Mouse (Mus musculus) megakaryocyte, embryonic 14.5 days (primary cell): ENCODE data around the gene Slc46a1. TPM values are rescaled to one million over a fixed set of nuclear protein-coding genes. Genes with fewer than 3 reads are reported as not detected.

Experiments used
- H3K27me3 ChIP-seq: replicated peaks from 2 replicates; pipeline ENCODE3; 2012; ENCODE audit warnings: inconsistent platforms
- H3K36me3 ChIP-seq: replicated peaks from 2 replicates; pipeline ENCODE3; 2012; ENCODE audit warnings: low read length, inconsistent platforms, mixed read lengths
- H3K4me1 ChIP-seq: 2 replicates; pipeline ENCODE4 v1.6.1; 2012; ENCODE audit warnings: inconsistent platforms
- H3K4me3 ChIP-seq: replicated peaks from 2 replicates; pipeline ENCODE3; 2012; ENCODE audit warnings: moderate library complexity, mild to moderate bottlenecking, inconsistent platforms
- H3K9me3 ChIP-seq: 2 replicates; pipeline ENCODE4 v1.6.1; 2012; ENCODE audit warnings: inconsistent platforms
- FLI1 ChIP-seq: IDR thresholded peaks from 2 replicates; pipeline ENCODE4 v1.6.1; 2012; ENCODE audit warnings: low read length, inconsistent platforms, mixed read lengths
- GATA1 ChIP-seq: IDR thresholded peaks from 3 replicates; pipeline ENCODE4 v1.6.1; 2012; ENCODE audit warnings: mixed read lengths, low read length, inconsistent platforms, borderline replicate concordance
- polyA plus RNA-seq: library from polyadenylated mRNA; stranded (reverse); fragments of >175 nt; gene quantifications from 2 replicates; pipeline ENCODE4 v1.2.3, GENCODE M21; 2012; ENCODE audit warnings: low replicate concordance; ENCODE audit not compliant: insufficient read depth

Slc46a1 gene
- polyA plus RNA-seq, 1 experiment, result 0.18 TPM

DNA sequence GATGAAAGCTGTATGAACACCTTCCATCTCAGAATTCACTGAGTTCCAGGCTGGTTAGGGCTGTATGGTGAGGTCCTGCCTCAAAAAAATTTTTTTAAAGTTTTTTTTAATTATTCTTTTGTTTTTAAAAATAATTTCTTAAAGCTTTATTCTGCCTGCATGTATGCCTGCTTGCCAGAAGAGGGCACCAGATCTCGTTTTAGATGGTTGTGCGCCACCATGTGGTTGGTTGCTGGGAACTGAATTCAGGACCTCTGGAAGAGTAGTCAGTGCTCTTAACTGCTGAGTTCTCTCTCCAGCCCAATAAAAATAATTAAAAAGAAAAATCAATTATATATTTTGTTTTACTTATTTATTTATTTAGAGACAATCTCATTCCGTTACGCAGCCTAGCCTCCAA lies 11.8 kb upstream of the Slc46a1 start:
- peaks cover 16% of the 10 kb centered on the region for H3K4me1 ChIP-seq
- peaks cover 39% of the 10 kb centered on the region for H3K27me3 ChIP-seq
- no peak overlapping the region for H3K4me3 ChIP-seq
- no peaks in the 10 kb centered on the region for H3K36me3 ChIP-seq
- TF ChIP-seq FLI1 (no peak), GATA1 (no peak)
- no peaks in the 10 kb centered on the region for H3K9me3 ChIP-seq

GRCm38 (mm10) chr11:78454276-78454675 lies 11.2 kb upstream of the Slc46a1 start:
- peak overlapping the region; percentile 5 for H3K4me3 ChIP-seq

GRCm38 (mm10) chr11:78455308-78455707 lies 10.2 kb upstream of the Slc46a1 start:
- H3K27me3 ChIP-seq, result peaks cover 35% of the 10 kb centered on the region
- H3K36me3 ChIP-seq, result no peaks in the 10 kb centered on the region
- TF ChIP-seq FLI1, result no peak
- TF ChIP-seq GATA1, result no peak
- no peak overlapping the region for H3K4me3 ChIP-seq
- H3K4me1 ChIP-seq, result peaks cover 13% of the 10 kb centered on the region
- no peaks in the 10 kb centered on the region for H3K9me3 ChIP-seq

More at GRCm38 (mm10) chr11:78454276-78454675, 11.2 kb upstream of the Slc46a1 start:
- no peaks in the 10 kb centered on the region for H3K9me3 ChIP-seq
- H3K36me3 ChIP-seq, result no peaks in the 10 kb centered on the region
- H3K4me1 ChIP-seq, result peaks cover 16% of the 10 kb centered on the region
- no peak for TF ChIP-seq FLI1
- TF ChIP-seq GATA1, result no peak
- H3K27me3 ChIP-seq, result peaks cover 41% of the 10 kb centered on the region

DNA sequence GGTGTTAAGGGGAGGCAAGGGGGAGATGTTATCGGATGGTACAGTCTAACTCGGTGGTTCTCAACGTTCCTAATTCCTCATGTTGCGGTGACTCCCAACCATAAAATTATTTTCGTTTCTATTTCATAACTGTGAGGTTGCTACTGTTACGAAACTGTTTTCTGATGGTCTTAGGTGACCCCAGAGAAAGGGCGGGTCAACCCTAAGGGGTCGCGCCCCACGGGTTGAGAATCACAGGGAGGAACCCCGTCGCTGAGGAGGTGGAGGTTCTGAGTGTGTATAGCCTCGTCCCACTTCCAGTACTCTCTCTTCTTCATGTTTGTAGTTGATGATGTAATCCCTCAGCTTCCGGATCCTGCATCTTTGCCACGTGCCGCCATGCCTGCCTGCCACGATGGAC lies 6.8 kb upstream of the Slc46a1 start:
- H3K4me3 ChIP-seq, result no peak overlapping the region
- H3K4me1 ChIP-seq, result peaks cover 17% of the 10 kb centered on the region
- H3K36me3 ChIP-seq, result no peaks in the 10 kb centered on the region
- H3K27me3 ChIP-seq, result peaks cover 24% of the 10 kb centered on the region
- no peak for TF ChIP-seq FLI1
- TF ChIP-seq GATA1, result no peak
- peaks cover 8% of the 10 kb centered on the region for H3K9me3 ChIP-seq

- Histone ChIP-seq H3K36me3 (no peaks in the 10 kb centered on the region), H3K4me3 (no peak overlapping the region), H3K9me3 (peaks cover 8% of the 10 kb centered on the region), H3K4me1 (peaks cover 37% of the 10 kb centered on the region), H3K27me3 (peaks cover 35% of the 10 kb centered on the region)
- no peak for TF ChIP-seq GATA1
- TF ChIP-seq FLI1, result no peak
Observed at GRCm38 (mm10) chr11:78461894-78462293, 3.6 kb upstream of the Slc46a1 start.

GRCm38 (mm10) chr11:78462669-78463068 lies 2.8 kb upstream of the Slc46a1 start:
- Histone ChIP-seq H3K9me3 (peaks cover 8% of the 10 kb centered on the region), H3K36me3 (no peaks in the 10 kb centered on the region), H3K4me3 (no peak overlapping the region), H3K4me1 (peaks cover 40% of the 10 kb centered on the region), H3K27me3 (peaks cover 40% of the 10 kb centered on the region)
- TF ChIP-seq GATA1 (no peak), FLI1 (no peak)

DNA sequence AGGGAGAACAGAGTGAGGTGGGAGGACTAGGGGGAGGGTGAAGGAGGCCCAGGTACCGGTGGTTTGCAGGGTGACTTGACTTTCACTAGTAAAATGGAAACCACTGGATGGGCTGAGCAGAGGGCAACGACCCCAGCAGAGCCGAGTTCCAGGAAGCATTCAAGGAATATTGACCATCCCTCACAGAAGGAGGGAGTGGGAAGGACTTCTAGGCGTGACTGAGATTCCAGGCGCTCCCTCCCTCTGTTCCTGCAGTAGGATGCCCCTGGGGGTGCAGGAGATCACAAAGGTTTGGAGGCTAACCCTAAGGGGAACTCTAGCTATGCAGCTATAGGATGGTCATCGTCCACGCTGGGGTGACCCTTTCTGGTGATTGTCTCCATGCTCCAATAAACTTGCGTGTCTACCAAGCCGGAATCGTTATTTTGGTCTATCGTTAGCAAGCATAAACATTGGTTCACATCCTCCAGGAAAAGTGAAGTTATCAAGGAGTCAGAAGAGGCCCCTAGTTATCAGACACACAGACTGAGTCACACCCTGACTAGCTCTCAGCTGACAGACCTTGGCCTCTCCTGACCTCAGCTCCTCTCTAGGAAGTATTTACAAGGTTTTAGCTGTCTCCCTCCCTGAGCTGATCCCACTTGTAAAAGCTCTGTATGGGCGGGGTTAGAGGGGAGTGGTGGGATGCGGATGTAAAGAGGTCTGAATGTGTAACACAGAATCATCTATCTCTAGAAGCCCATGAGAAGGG lies 2.0 kb upstream of the Slc46a1 start:
- Histone ChIP-seq H3K27me3 (peaks cover 47% of the 10 kb centered on the region), H3K9me3 (peaks cover 8% of the 10 kb centered on the region), H3K4me1 (peaks cover 47% of the 10 kb centered on the region), H3K36me3 (no peaks in the 10 kb centered on the region), H3K4me3 (no peak overlapping the region)
- TF ChIP-seq FLI1, result no peak

- TF ChIP-seq FLI1 (no peak), GATA1 (no peak)
- H3K4me1 ChIP-seq, result peaks cover 49% of the 10 kb centered on the region
- H3K4me3 ChIP-seq, result peak overlapping the region; percentile 89
- peaks cover 57% of the 10 kb centered on the region for H3K27me3 ChIP-seq
- H3K36me3 ChIP-seq, result no peaks in the 10 kb centered on the region
- peaks cover 8% of the 10 kb centered on the region for H3K9me3 ChIP-seq
Observed at GRCm38 (mm10) chr11:78465116-78465515, 381 bp upstream of the Slc46a1 start.

- peak overlapping the region; percentile 89 for H3K4me3 ChIP-seq
- TF ChIP-seq GATA1, result no peak
- TF ChIP-seq FLI1, result no peak
- peaks cover 66% of the 10 kb centered on the region for H3K27me3 ChIP-seq
- peaks cover 8% of the 10 kb centered on the region for H3K9me3 ChIP-seq
- peaks cover 49% of the 10 kb centered on the region for H3K4me1 ChIP-seq
- H3K36me3 ChIP-seq, result no peaks in the 10 kb centered on the region
Observed at GRCm38 (mm10) chr11:78466242-78466912, 880 bp downstream of the Slc46a1 start.

GRCm38 (mm10) chr11:78467515-78467914 lies 2.0 kb downstream of the Slc46a1 start:
- no peaks in the 10 kb centered on the region for H3K9me3 ChIP-seq

More at GRCm38 (mm10) chr11:78467515-78467914, 2.0 kb downstream of the Slc46a1 start:
- H3K36me3 ChIP-seq, result no peaks in the 10 kb centered on the region
- H3K4me1 ChIP-seq, result peaks cover 49% of the 10 kb centered on the region
- H3K27me3 ChIP-seq, result peaks cover 76% of the 10 kb centered on the region
- H3K4me3 ChIP-seq, result no peak overlapping the region
- TF ChIP-seq FLI1, result no peak
- TF ChIP-seq GATA1, result no peak
